Mouse (Mus musculus): ENCODE data around the gene Cabcoco1. TPM values are rescaled to one million over a fixed set of nuclear protein-coding genes. Genes with fewer than 3 reads are reported as not detected.

Cabcoco1 gene
- total RNA-seq, 2 experiments from 2014 or later: 2.6 to 3.3 TPM

DNA sequence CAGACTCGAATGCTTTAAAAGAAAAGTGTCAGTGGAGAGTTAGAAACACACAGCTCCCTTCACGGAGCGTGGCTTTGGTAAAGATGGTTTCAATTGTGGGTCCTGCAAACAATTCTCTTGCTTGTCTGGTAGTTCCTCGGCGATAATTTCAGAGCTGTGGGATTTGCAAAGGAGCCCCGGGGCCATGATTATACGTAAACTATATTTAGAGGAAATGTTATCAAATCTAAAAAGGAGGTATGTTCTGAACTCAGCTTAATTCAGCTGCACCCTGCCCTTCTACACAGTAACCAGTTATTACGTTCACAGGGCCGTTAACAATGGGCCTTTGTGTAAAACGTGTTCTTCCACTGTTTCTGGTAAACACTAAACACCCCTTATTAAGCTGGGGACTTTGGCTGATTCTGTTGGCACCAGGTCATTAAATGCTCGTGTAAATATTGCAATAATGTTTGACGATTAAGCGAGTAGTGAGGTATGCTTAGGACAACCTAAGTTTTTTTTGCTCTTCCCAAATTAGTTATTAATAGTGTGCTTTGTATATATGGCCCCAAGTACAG lies 106.6 kb downstream of the Cabcoco1 start:
- DNase-seq: no peak

DNA sequence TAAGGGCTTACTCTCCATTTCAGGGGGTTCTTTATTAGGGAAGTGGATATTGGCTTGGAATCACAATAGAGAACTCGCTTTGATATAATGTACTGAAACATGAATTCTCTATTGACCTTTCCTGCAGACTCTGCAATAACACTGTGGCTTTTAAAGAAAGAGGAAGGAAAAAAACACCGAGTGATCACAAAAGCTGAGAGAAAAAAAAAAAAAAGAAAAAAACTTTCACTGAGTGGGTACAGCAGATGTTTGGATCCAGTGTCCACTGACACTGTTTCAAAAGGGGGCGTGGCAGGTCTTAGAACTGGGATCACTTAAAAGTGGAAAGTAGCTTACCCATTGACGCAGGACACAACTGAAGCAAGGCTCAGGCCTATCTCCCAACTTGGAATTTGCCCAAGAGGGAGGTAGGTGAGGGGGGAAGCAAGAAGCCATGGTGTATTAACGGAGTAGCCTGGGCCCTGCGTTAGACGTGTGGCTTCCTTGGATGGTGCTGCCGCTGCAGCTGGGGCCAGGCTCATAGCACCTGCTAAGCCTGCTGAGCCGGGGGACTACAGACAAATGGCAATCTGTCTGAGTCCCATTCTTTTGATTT lies 107.6 kb downstream of the Cabcoco1 start:
- DNase-seq: no peak

DNA sequence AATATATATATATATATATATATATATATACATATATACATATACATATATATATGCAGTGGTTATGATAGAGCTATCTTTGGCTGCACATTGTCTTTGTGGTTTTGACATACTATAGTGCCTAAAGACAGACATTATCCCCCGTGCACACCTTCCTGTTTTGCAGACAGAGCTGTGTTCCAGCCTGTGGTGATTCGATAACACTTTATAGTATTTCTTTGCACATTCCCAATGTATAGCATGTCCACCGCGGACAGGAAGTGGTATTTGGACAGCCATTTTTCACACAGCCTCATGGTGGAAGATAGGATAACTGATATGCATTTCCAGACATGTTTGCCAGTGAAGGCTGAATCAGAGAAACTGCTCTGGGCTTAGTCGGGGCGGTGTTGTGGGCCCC lies 110.3 kb downstream of the Cabcoco1 start:
- DNase-seq: no peak

GRCm38 (mm10) chr10:68430929-68431328 lies 110.8 kb downstream of the Cabcoco1 start:
- no peak for DNase-seq

- peak; percentile 30 to 37 for DNase-seq
These were observed 121.2 kb downstream of the Cabcoco1 start for GRCm38 (mm10) chr10:68420393-68420920.

DNA sequence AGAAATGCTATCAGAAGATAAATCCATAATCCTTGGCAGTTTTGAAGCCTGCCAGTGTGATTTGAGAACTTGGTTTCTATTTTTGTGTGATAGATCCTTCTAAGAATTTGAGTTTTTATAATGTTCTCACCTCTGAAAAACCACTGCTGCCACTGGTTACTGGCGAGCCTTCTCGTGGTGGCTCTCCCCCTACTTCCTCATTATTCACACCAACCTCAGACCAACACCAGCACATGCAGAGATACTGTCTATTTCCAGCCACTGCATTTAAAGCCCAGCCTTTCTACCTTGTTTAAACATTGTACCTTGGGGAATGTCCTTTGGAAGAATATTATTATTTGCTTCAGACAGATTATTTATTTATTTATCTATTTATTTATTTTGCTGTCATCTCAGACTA lies 121.8 kb downstream of the Cabcoco1 start:
- DNase-seq: no peak

- DNase-seq: no peak
These were observed 124.5 kb downstream of the Cabcoco1 start for GRCm38 (mm10) chr10:68417074-68417790.

DNA sequence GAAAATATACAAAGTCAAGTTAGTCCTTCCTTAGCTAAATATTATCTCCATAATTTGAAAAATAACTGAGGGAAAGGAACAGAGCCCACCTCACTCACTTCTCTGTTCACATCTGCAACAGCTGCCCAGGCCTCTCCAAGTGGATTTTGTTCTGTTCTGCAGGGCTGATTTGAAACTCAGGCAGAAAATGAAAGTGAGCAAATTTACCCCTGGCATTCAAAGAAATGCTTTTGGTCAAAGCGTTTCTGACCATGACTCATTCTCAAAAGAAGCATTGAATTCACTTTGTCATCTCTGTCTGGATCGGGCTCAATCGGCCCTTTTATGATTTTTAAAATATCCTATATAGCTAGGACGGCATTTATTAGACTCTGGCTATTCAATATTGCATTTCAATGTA lies 135.8 kb downstream of the Cabcoco1 start:
- DNase-seq: no peak

GRCm38 (mm10) chr10:68396786-68397185 lies 144.9 kb downstream of the Cabcoco1 start:
- no peak for DNase-seq

- DNase-seq: peak; percentile 6 to 7
These were observed 145.6 kb downstream of the Cabcoco1 start for GRCm38 (mm10) chr10:68396083-68396482.

DNA sequence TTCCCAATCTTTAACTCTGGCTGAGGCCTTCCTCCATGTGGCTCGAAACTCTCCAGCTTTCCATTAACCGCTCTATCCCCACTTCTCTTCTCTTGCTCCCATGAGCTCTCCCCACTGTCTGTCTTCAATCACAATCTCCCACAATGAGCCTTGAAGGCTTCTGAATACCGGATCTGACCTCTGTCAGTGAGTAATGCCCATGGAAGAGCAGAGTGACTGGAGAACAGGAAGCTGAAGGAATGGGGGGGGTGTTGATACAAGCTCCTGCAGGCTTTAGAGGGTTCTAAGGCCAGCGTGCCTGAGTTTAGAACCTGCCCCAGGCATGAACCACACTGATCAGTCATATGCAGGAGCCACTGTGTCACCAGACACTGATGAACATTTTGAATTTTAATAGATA lies 150.1 kb downstream of the Cabcoco1 start:
- DNase-seq: no peak

DNA sequence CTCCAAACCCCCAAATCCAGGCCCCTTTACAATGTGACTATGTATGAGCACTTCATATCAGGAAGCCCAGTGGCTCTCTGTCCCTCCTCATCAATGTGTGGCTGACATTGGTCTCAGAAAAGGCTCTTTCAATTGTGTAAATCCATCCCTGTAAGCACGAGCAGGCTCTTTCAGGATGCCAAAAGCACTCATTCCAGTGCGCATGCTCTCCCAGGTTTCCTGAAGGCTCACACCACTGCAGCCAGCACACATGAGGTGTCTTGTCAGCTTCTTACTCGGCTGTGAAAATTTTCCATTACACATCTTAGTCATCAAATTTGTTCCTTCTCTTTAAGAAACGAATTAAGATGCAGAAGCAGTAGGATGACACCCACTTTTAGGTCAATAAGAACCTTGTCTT lies 152.9 kb downstream of the Cabcoco1 start:
- DNase-seq: no peak

DNA sequence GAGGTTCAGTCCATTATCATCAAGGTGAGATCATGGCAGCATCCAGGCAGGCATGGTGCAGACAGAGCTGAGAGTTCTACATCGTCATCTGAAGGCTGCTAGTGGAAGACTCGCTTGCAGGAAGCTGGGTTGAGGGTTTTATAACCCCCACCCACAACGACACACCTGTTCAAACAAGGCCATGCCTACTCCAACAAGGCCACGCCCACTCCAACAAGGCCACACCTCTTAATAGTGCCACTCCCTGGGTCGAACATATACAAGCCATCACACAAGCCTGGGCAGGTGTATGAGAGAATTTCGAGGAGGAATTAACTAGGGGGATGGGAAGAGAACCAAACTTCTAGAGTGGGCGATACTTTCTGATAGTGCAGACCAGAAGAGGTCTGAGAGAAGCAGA lies 153.6 kb downstream of the Cabcoco1 start:
- no peak for DNase-seq

Other genes starting within 250 kb of the Cabcoco1 start
- under 1 TPM in 1 of 2 experiments, not detected in 1; 0.10 TPM for gene Tmem26, start 181.8 kb upstream of the Cabcoco1 start, total RNA-seq (2021)